Mouse (Mus musculus) large intestine, adult 2 months (tissue): Measurements from ENCODE around the gene Aldoart2. TPM values are rescaled to one million over a fixed set of nuclear protein-coding genes. Genes with fewer than 3 reads are reported as not detected.
"Not testable (repeated sequence)": the region's sequence is repeated elsewhere in the genome, so short reads cannot be mapped to it uniquely, and the experiment has no call there.

Experiments
- DNase-seq: peaks from one replicate; pipeline ENCODE4 v3.0.0-alpha.2; 2012; ENCODE audit warnings: low read depth, low spot score
- WGBS: fragments of 180-500 bp; shearing (Covaris S2); methylation state at CpG from one replicate; pipeline ENCODE4 v1.1.7; 2018; 5-methylcytosine and 5-hydroxymethylcytosine counted together
- polyA plus RNA-seq: library from polyadenylated mRNA; depleted of rRNA; stranded (reverse); fragments of >200 nt; gene quantifications from 2 replicates; pipeline ENCODE4 v1.2.3, GENCODE M21; 2012; rRNA removed

The Aldoart2 gene
- polyA plus RNA-seq, 1 experiment: 0.14 TPM

DNA sequence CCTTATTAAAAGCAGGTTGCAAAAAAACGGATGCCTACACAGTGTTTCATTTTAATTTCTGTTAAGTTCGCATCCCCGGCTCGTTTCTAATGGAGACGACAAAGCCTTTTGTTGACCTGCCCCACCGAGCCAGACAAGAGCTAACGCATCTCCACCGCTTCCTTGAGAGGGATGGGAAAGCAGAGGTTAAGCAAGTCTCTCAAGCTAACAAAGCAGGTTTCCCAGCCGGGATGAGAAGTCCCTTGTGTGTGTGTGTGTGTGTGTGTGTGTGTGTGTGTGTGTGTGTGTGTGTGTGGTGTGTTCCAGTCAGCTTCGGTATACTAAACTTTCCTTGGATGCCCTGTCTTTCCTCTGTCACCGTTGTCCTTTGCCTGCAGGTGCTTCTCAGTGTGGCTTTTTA lies 6.1 kb downstream of the Aldoart2 start:
- no peak for DNase-seq
- WGBS: 79% methylated on average over 11 of the region's 11 CpGs

DNA sequence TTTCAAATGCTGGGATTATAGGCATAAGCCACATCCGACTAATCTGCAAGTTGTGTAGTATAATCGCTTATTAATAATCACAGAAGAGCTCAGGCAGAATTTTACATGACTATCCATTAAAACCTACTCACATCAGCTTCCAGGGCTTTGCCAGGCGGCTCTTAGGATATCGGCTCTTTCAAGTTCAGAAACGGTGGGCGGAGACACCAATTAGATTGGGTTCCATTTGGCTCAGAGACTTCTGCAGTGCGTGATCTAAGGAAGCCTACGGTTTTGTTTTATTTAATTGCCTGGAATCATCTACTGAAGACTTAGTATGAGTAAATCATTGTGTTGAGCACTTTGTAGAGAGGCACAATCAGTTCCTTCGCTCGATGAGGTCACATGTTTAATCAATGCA lies 6.6 kb downstream of the Aldoart2 start:
- 77% methylated on average over 10 of the region's 10 CpGs for WGBS
- no peak for DNase-seq

DNA sequence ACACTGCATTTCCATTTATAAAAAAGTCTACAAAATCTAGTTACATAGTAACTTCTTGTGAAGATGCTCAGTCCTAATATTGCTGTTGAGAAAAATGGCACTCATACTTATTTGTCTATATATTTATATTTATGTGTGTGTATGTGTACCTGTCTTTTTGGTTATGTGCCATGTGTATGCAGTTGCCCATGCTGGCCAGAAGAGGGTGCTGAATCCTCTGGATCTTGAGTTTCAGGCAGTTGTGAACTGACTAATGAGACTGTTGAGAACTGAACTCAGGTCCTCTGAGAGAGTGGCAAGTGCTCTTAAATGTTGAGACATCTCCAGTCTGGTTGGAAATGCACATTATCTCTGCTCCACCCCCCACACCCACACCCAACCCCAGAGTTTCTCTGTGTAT lies 8.1 kb downstream of the Aldoart2 start:
- no peak for DNase-seq

DNA sequence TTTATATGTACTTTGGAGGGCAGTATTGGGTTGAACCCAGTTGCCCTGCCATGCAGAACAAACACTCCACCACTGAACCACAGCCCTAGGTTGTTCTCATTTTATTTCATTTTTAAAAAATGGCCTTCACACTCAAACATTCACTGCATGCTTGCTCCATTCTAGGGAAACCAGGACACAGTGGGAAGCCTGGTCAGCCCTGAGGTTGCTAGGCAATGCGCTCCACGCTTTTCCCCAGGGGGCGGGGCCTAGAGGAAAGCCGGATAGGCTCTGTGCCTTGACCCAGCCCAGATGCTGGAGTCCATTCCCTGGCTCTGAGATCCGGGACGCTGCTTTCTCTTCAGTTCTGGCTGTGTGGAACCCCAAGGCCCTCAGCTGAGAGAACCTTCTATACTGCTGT lies 8.8 kb downstream of the Aldoart2 start:
- no peak for DNase-seq

DNA sequence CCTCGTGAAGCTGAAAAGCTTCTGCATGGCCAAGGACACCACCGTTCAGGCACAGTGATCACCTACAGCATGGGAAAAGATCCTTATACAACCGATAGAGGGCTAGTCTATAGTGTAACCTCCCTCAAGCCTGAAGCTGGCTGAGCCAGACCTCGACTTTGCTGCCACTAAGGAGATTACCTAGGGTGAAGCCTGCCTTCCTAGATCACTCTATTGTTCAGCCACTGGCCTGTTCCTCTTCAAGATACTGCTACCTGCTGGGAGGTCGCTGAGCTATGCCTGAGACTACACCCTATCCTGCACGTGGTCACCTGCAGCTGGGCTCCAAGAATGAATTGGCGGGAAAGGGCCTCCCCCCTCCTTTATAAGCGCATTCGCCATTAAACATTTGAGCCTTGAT lies 21.9 kb downstream of the Aldoart2 start:
- WGBS: 54% methylated on average over 9 of the region's 9 CpGs
- not testable (repeated sequence) for DNase-seq

More for the DNA sequence above, 8.8 kb downstream of the Aldoart2 start:
- WGBS: 8% methylated on average over 6 of the region's 6 CpGs

DNA sequence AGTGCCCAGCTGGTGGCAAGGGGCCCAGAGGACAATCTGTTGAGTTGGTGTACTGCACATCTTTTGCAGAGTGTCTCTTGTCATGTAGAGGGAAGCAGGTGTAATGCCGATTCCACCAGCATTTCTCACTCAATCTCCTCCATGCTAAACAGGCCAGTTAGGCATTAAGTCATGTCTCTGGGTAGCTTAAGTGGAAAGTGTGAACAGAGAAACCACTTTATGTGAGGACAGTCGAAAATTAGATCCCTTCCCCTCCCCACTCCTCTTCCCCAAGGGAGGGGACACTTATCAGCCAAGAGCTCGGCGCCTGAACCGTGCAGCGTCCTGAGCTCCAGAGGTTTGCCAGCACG lies 33.5 kb downstream of the Aldoart2 start:
- WGBS: 7% methylated on average over 7 of the region's 7 CpGs
- DNase-seq: no peak

DNA sequence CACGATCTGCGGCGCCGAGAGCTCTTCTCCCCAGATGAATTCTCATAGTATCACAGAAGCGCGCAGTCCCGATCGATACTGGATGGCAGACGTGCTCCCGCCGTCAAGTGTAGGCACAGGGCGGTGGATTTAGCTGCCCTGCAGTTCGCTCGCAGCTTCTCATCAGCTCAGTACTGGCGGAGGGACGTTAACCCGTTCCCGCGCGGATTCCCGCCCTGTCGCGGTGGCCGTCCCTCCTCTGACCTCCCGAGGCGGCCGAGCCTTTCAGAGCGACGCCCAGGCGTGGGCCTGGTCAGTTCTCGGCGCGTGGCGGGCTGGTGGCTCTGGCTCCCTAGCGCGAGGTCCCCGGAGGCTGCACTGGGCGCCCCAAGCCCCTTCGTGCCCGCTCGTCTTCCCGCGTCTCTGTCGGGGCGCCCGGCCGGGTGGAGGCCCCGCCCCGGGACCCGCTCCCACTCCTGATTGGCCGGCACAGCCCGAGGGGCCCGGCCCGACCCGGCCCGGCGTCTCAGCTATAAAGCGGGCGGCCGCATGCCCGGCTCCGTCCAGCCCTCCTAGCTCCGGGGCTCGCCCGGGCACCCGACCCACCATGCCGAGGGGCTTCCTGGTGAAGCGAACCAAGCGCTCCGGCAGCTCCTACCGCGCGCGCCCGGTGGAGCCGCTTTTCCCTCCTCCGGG lies 34.0 kb downstream of the Aldoart2 start, which contains the start of gene Insm2:
Insm2 (plus strand) TSS at position 541 of the 675 bp plus-strand sequence.
- no peak for DNase-seq

DNA sequence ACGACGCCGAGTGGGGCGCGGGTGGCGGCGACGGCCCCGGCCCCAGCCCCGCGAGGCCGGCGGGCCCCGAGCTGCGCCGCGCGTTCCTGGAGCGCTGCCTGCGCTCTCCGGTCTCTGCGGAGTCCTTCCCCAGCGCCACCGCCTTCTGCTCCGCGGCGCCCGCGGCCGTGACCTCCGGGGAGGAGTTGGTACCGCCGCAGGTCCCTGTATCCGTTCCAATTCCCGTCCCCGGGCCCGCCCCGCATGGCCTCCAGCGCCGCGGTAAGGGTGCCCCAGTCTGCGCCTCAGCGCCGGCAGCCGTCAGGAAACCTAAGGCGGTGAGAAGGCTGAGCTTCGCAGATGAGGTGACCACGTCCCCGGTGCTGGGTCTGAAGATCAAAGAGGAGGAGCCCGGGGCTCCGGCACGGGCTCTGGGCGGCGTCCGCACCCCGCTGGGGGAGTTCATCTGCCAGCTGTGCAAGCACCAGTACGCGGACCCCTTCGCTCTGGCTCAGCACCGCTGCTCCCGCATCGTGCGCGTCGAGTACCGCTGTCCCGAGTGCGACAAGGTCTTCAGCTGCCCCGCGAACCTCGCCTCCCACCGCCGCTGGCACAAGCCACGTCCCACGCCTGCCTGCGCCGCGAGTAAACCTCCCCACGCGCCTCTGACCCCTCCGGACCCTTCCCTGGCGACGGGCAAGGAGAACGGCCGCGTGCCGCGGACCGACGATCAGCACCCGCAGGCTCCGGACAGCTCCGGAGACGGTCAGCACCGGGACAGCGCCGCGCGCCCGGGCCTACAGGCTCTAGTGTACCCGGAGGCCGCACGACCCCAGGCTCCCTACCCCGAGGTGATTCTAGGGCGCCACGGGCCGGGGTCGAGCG lies 34.8 kb downstream of the Aldoart2 start:
- 3% methylated on average over 109 of the region's 109 CpGs for WGBS
- no peak for DNase-seq

More for the DNA sequence above, 34.0 kb downstream of the Aldoart2 start, which contains the start of gene Insm2:
- WGBS: 2% methylated on average over 77 of the region's 77 CpGs

DNA sequence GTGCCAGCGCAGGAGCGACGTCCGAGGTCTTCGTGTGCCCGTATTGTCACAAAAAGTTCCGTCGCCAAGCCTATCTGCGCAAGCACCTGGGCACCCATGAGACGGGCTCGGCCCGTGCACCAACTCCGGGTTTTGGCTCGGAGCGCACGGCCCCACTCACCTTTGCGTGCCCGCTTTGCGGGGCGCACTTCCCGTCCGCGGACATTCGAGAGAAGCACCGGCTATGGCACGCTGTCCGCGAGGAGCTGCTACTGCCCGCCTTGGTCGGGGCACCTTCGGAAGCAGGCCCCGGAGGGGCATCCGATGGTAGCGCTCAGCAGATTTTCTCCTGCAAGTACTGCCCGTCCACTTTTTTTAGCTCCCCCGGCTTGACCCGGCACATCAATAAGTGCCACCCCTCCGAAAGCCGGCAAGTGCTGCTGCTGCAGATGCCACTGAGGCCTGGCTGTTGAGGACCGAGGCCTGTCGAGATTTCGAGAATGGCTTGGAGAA lies 35.5 kb downstream of the Aldoart2 start:
- WGBS: 9% methylated on average over 42 of the region's 42 CpGs
- no peak for DNase-seq

DNA sequence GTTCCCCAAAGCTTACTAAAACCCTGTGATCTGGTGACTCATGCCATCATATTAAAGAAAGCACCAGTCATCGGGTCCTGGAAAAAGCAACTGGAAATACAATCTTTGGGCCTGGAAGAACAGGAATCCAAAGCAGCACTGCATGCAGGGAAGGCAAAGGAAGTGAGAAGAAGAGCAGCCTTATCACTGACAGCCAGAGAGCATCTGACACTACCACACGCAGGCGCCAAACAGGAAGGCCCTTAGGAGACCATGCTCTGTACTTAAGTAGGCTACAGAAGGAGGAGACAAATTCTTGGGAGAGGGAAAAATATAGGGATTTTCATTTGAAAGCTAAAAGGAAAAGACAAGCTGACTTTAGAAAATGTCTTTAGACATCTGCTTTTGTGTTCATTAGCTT lies 39.4 kb downstream of the Aldoart2 start:
- no peak for DNase-seq
- WGBS: 86% methylated on average over 3 of the region's 3 CpGs

DNA sequence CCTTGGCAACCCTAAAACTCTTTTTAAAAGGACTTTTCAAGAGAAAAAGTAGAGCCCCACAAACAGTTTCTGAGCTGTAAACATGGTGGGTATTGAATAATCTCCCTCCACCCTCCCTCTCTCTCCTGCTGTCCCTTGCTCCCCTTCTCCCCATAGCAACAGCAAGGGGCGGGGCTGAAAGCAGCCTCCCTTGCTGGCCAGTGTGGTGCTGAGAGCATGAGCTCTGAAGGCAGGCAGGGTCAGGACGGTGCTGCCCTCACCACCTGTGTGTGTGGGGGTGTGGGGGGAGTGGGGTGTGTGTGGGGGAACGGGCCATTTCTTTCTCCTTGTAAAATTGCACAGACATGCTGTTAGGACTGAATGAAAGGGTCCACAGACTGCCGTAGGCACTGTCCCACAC lies 42.9 kb downstream of the Aldoart2 start:
- DNase-seq: no peak
- 60% methylated on average over 4 of the region's 4 CpGs for WGBS

DNA sequence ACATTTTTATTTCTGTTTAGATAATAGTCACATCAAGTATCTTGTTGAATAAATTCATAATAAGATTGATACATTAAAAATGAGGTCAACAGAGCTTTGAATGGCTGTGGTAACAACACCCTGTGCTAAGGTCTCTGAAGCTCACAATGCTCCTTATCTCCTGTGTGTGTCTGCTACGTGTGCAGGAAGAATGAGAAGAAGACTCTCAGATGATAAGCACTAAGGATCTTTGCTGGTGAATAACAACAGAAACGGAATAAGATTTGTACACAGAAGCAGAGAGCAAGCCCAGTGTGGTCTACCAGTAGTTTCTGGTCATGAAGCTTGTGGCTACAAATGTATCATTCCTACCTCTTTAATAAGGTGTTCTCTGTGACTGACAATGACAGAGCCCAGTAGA lies 45.8 kb downstream of the Aldoart2 start:
- no peak for DNase-seq
- WGBS: 81% methylated on average over 2 of the region's 2 CpGs

Other genes with a start within 250 kb of the Aldoart2 start
- 74.8 and 77.5 TPM in 2 replicates for gene Psma6, start 181.0 kb upstream of the Aldoart2 start, polyA plus RNA-seq
- gene Nfkbia, start 72.6 kb upstream of the Aldoart2 start, polyA plus RNA-seq: 229 and 252 TPM in 2 replicates
- not detected in 2 replicates for gene Insm2, start 34.2 kb downstream of the Aldoart2 start, polyA plus RNA-seq